Mouse (Mus musculus) embryo, embryonic 10 days (tissue): ENCODE results near the gene Mtcl1.
A peak's percentile ranks its signal among the peaks of the same experiment; 100 is the strongest.

Source experiments
- DNase-seq: peaks from one replicate; pipeline ENCODE4 v3.0.0-alpha.2; 2015; ENCODE audit warnings: low spot score

The Mtcl1 gene

GRCm38 (mm10) chr17:66324836-66325235, 124.7 kb downstream of the Mtcl1 start:
- DNase-seq = no peak

GRCm38 (mm10) chr17:66322646-66323255, 126.8 kb downstream of the Mtcl1 start:
- no peak for DNase-seq

GRCm38 (mm10) chr17:66321933-66322332, 127.6 kb downstream of the Mtcl1 start:
- DNase-seq = no peak

GRCm38 (mm10) chr17:66320716-66321372, 128.7 kb downstream of the Mtcl1 start:
- no peak for DNase-seq

- DNase-seq = no peak
These were observed 131.5 kb downstream of the Mtcl1 start for GRCm38 (mm10) chr17:66318031-66318430.

- DNase-seq = no peak
These were observed 132.0 kb downstream of the Mtcl1 start for GRCm38 (mm10) chr17:66317576-66317975.

GRCm38 (mm10) chr17:66317156-66317555, 132.4 kb downstream of the Mtcl1 start:
- DNase-seq = no peak

- peak; percentile 70 for DNase-seq
These were observed 134.1 kb downstream of the Mtcl1 start for GRCm38 (mm10) chr17:66315451-66315850.

- no peak for DNase-seq
These were observed 134.8 kb downstream of the Mtcl1 start for GRCm38 (mm10) chr17:66314566-66315285.

GRCm38 (mm10) chr17:66301906-66302305, 147.6 kb downstream of the Mtcl1 start:
- DNase-seq = no peak

GRCm38 (mm10) chr17:66301267-66301666, 148.3 kb downstream of the Mtcl1 start:
- no peak for DNase-seq

- no peak for DNase-seq
These were observed 151.8 kb downstream of the Mtcl1 start for GRCm38 (mm10) chr17:66297721-66298120.

- no peak for DNase-seq
These were observed 156.0 kb downstream of the Mtcl1 start for GRCm38 (mm10) chr17:66293581-66293980.

- DNase-seq = no peak
These were observed 159.7 kb downstream of the Mtcl1 start for GRCm38 (mm10) chr17:66289894-66290293.
